Mouse (Mus musculus) ES-Bruce4 (cell line): ENCODE results near the gene Lrrc1.

ENCODE experiments used
- CTCF ChIP-seq: IDR thresholded peaks from one replicate; pipeline ENCODE4 v1.8.1; 2011; ENCODE audit warnings: low read depth, low read length
- EP300 ChIP-seq: IDR thresholded peaks from 2 replicates; pipeline ENCODE4 v1.6.1; 2011; ENCODE audit warnings: low read depth, low read length; ENCODE audit not compliant: insufficient read depth
- POLR2A ChIP-seq: IDR thresholded peaks from one replicate; pipeline ENCODE4 v1.8.1; 2011; ENCODE audit warnings: low read length; ENCODE audit not compliant: insufficient read depth

DNA sequence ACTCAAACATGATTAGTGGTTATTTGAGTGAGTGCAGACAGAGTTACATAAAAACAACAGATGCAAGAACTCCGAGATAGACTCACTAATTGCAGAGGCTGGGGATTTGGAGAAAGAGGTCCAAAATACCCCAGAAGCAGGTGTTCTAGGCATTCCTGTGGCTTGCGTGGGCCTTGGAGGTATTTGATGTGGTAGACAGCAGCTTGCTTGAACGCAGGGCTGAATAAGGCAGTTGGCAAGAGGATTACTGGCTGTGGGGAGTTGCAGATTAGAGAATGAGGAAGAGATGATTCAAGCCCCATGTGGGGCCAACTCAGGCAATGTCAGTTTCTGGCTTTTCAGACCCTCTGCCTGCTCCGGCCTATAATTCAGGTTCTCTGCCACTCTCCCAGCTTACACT lies 47.8 kb upstream of the Lrrc1 start:
- TF ChIP-seq EP300 (no peak), POLR2A (no peak), CTCF (no peak)
